ENCODE assay signal across 8 mouse cellular contexts in genomic region chr5:143817931-143818311, GRCm38 (mm10). TPM values are rescaled to one million over a fixed set of nuclear protein-coding genes. Genes with fewer than 3 reads are reported as not detected.
DNase-seq lines count a peak whose midpoint lies in the region; ATAC-seq lines count a peak whose summit lies in the region.

No protein-coding gene starts in this region.

- WGBS in embryonic facial prominence, embryonic 13.5 days, result under 1% methylated on average over 32 of the region's 32 CpGs
- under 1% methylated on average over 32 of the region's 32 CpGs for WGBS in macrophage (ENCODE audit: missing documents)

- peak overlapping the region; percentile 85 for H3K9ac ChIP-seq in embryonic facial prominence, embryonic 13.5 days

- peak overlapping the region; percentile 70 for H3K4me2 ChIP-seq in embryonic facial prominence, embryonic 13.5 days

- peaks cover 11% of the 10 kb centered on the region for H3K4me1 ChIP-seq in embryonic facial prominence, embryonic 13.5 days

- no peaks in the 10 kb centered on the region for H3K27me3 ChIP-seq in embryonic facial prominence, embryonic 13.5 days

- peaks cover 33% of the 10 kb centered on the region for H3K79me2 ChIP-seq in macrophage (ENCODE audit: inconsistent target)

- H3K27ac ChIP-seq in embryonic facial prominence, embryonic 13.5 days, result peak overlapping the region; percentile 4; the same call in 1 of the 2 replicates
- H3K27ac ChIP-seq in macrophage, result peak overlapping the region; percentile 27; the same call in 1 of the 2 replicates

- H3K9me3 ChIP-seq in embryonic facial prominence, embryonic 13.5 days, result no peaks in the 10 kb centered on the region

- H3K36me3 ChIP-seq in embryonic facial prominence, embryonic 13.5 days, result no peaks in the 10 kb centered on the region
- H3K36me3 ChIP-seq in macrophage (ENCODE audit: inconsistent target), result no peaks in the 10 kb centered on the region

- peak; percentile 36 for DNase-seq in kidney, adult 11 months
- DNase-seq in kidney, adult 18-20 months, result no peak
- DNase-seq in kidney, adult 8-10 months, result peak; percentile 28 to 50
- no peak for DNase-seq in thymus, postnatal 0 days (ENCODE audit: low spot score)
- no peak for DNase-seq in thymus, postnatal 14 days
- no peak for DNase-seq in embryo, embryonic 10.5 days (ENCODE audit: low spot score)

- peak; percentile 75 for ATAC-seq in embryonic facial prominence, embryonic 13.5 days (ENCODE audit: insufficient number of reproducible peaks, insufficient read depth, low FRiP score, low TSS enrichment, low read depth)

- H3K4me3 ChIP-seq in embryonic facial prominence, embryonic 13.5 days, result peak overlapping the region; percentile 84
- peak overlapping the region; percentile 70 for H3K4me3 ChIP-seq in macrophage (ENCODE audit: inconsistent target)

RNA-seq across cellular contexts. Expression of gene Eif2ak1, which starts 0.3 kb away (rescaled TPM):
- 42.5 and 43.2 TPM in 2 replicates for polyA plus RNA-seq in embryonic facial prominence, embryonic 13.5 days (2015; fragmentation: Nextera tagmentation; extraction: Ambion mirVana)
- total RNA-seq in macrophage (2018; cell fraction: chromatin; rRNA removed), result 10 to 100 TPM in 22 of 26 experiments, 1 to 10 TPM in 4; 5.4 to 46.5 (median 27.2) TPM
- 10 to 100 TPM; 20.5 to 32.8 (median 28.8) TPM for total RNA-seq in macrophage (2018; cell fraction: cytosol; rRNA removed)
- 10 to 100 TPM in 24 of 26 experiments, 1 to 10 TPM in 2; 8.3 to 36.9 (median 20.0) TPM for total RNA-seq in macrophage (2018; cell fraction: nucleus; rRNA removed)
- 23.3 to 44.5 TPM (median 29.3 TPM) in 3 replicates for polyA plus RNA-seq in macrophage (2018)
- polyA plus RNA-seq in thymus, postnatal 0 days (2015; fragmentation: Nextera tagmentation; extraction: Ambion mirVana), result 30.3 and 30.9 TPM in 2 replicates

Comparison
In these comparisons a context has a peak if more than half of its experiments do, and no peak if none do; other contexts are left out.
1. DNase-seq: peak in kidney, adult 11 months (single experiment) and kidney, adult 8-10 months (2 of 2); none in kidney, adult 18-20 months (single experiment), thymus, postnatal 0 days (single experiment), thymus, postnatal 14 days (single experiment) and embryo, embryonic 10.5 days (single experiment).